Mouse (Mus musculus) liver, adult 2 months (tissue): ENCODE results near the gene Gm8947. TPM values are rescaled to one million over a fixed set of nuclear protein-coding genes. Genes with fewer than 3 reads are reported as not detected.

Experiments used
- DNase-seq: peaks from one replicate; pipeline ENCODE4 v3.0.0-alpha.2; 2011; ENCODE audit warnings: low read depth, low spot score; ENCODE audit errors: extremely low read depth
- H3K27ac ChIP-seq: fragments of 200-500 bp; replicated peaks from 2 replicates; pipeline ENCODE4 v1.5.1; 2012; ENCODE audit warnings: low read depth, mild to moderate bottlenecking, control low read depth, inconsistent platforms, low read length; ENCODE audit not compliant: insufficient read depth
- H3K27me3 ChIP-seq: fragments of 200-500 bp; 2 replicates; pipeline ENCODE4 v1.6.1; 2012; ENCODE audit warnings: mild to moderate bottlenecking, moderate library complexity, low read length, inconsistent platforms; ENCODE audit not compliant: control insufficient read depth, insufficient read depth
- H3K36me3 ChIP-seq: fragments of 200-500 bp; 2 replicates; pipeline ENCODE4 v1.6.1; 2012; ENCODE audit warnings: low read length, inconsistent platforms; ENCODE audit not compliant: control insufficient read depth, insufficient read depth
- H3K4me1 ChIP-seq: fragments of 200-500 bp; 2 replicates; pipeline ENCODE4 v1.6.1; 2011; ENCODE audit warnings: low read length; ENCODE audit not compliant: control insufficient read depth, insufficient read depth
- H3K4me3 ChIP-seq: fragments of 200-500 bp; 2 replicates; pipeline ENCODE4 v1.5.1; 2011; ENCODE audit warnings: low read depth, mild to moderate bottlenecking, control low read depth, low read length, moderate library complexity; ENCODE audit not compliant: insufficient read depth
- H3K79me2 ChIP-seq: fragments of 200-500 bp; 2 replicates; pipeline ENCODE4 v1.6.1; 2012; ENCODE audit warnings: inconsistent platforms, mild to moderate bottlenecking, low read length, moderate library complexity; ENCODE audit not compliant: control insufficient read depth, insufficient read depth
- H3K9ac ChIP-seq: fragments of 200-500 bp; 2 replicates; pipeline ENCODE4 v1.6.1; 2012; ENCODE audit warnings: low read depth, mild to moderate bottlenecking, control low read depth, inconsistent platforms, low read length
- CTCF ChIP-seq: fragments of 200-500 bp; IDR thresholded peaks from 2 replicates; pipeline ENCODE4 v1.5.1; 2011; ENCODE audit warnings: low read depth, low read length, control low read depth
- POLR2A ChIP-seq: fragments of 200-500 bp; IDR thresholded peaks from 2 replicates; pipeline ENCODE4 v1.6.1; 2011; ENCODE audit warnings: low read length, control low read depth; ENCODE audit not compliant: insufficient read depth; ENCODE audit errors: extremely low read depth
- WGBS: fragments of 180-500 bp; shearing (Covaris S2); methylation state at CpG from one replicate; pipeline ENCODE4 v1.1.7; 2018; 5-methylcytosine and 5-hydroxymethylcytosine counted together
- polyA plus RNA-seq: library from polyadenylated mRNA; depleted of rRNA; stranded (reverse); fragments of >200 nt; gene quantifications from 2 replicates; pipeline ENCODE4 v1.2.3, GENCODE M21; 2012; rRNA removed
- total RNA-seq: library from RNA; depleted of rRNA; stranded (reverse); fragments of >200 nt; gene quantifications from 2 replicates; pipeline ENCODE4 v1.2.3, GENCODE M21; 2014; rRNA removed

The Gm8947 gene
- total and polyA plus RNA-seq, 2 experiments = not detected

GRCm38 (mm10) chr1:151235574-151235973 is 43.4 kb downstream of the Gm8947 start:
- WGBS = 84% methylated on average over 2 of the region's 2 CpGs
- no peak for TF ChIP-seq CTCF
- TF ChIP-seq POLR2A = no peak
- no peaks in the 10 kb centered on the region for H3K36me3 ChIP-seq
- no peak overlapping the region for H3K9ac ChIP-seq
- no peaks in the 10 kb centered on the region for H3K27me3 ChIP-seq
- no peak overlapping the region for H3K27ac ChIP-seq
- no peaks in the 10 kb centered on the region for H3K4me1 ChIP-seq
- H3K4me3 ChIP-seq = no peak overlapping the region
- H3K79me2 ChIP-seq = no peaks in the 10 kb centered on the region
- no peak for DNase-seq

DNA sequence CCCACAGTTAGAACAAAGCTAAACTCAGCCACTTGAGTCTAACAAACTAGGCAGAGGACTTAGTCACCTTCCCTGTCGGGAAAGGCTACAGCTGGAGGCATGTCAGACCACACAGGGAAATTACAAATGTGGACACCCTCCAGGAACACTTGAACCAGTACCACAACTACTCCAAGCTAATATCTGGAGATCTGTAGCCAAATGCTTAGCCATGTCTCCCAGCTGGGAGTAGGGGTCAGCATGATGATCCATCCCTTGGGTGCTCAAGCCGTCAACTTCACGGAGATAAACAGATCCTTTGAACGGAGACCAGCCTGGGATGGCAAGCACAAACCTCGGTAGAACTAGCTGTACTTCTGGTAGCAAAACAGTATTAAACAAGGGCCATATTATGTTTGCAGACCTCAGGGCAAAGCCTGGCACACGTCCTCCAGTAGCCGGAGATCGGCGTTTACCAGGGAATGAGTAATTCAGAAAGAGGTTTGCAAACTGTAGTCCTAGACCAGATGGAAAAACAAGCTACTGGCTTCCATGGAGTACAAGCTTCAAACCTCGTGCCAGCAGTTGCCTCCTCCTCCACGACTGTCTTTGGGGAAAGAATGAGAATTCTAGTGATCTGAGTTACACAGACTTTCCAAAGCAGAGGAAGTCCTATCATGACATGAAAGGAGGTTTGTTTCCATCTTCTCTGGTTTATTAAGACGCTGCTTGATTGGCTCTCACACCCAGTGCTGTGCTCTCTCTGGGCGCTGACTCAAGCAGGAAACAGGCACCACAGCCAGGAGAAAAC is 44.2 kb downstream of the Gm8947 start:
- TF ChIP-seq POLR2A = no peak
- Histone ChIP-seq H3K9ac (no peak overlapping the region), H3K27ac (no peak overlapping the region), H3K4me3 (no peak overlapping the region), H3K27me3 (no peaks in the 10 kb centered on the region), H3K79me2 (no peaks in the 10 kb centered on the region), H3K36me3 (no peaks in the 10 kb centered on the region), H3K4me1 (no peaks in the 10 kb centered on the region)
- DNase-seq = no peak
- 75% methylated on average over 13 of the region's 13 CpGs for WGBS

GRCm38 (mm10) chr1:151237780-151238179 is 45.6 kb downstream of the Gm8947 start:
- H3K27ac ChIP-seq = no peak overlapping the region
- H3K79me2 ChIP-seq = no peaks in the 10 kb centered on the region
- H3K4me1 ChIP-seq = no peaks in the 10 kb centered on the region
- no peaks in the 10 kb centered on the region for H3K36me3 ChIP-seq
- H3K27me3 ChIP-seq = no peaks in the 10 kb centered on the region
- 87% methylated on average over 3 of the region's 3 CpGs for WGBS
- H3K9ac ChIP-seq = no peak overlapping the region
- no peak overlapping the region for H3K4me3 ChIP-seq
- TF ChIP-seq POLR2A (no peak), CTCF (no peak)
- DNase-seq = no peak

- Histone ChIP-seq H3K9ac (no peak overlapping the region), H3K4me1 (no peaks in the 10 kb centered on the region; the same call in none of the 2 replicates), H3K27ac (no peak overlapping the region), H3K4me3 (no peak overlapping the region), H3K27me3 (no peaks in the 10 kb centered on the region), H3K36me3 (no peaks in the 10 kb centered on the region), H3K79me2 (no peaks in the 10 kb centered on the region)
- peak; percentile 84 for DNase-seq
- 58% methylated on average over 4 of the region's 4 CpGs for WGBS
- no peak for TF ChIP-seq POLR2A
- no peak for TF ChIP-seq CTCF
Observed at GRCm38 (mm10) chr1:151243332-151243731, 51.2 kb downstream of the Gm8947 start.

Other genes with a start within 250 kb of the Gm8947 start
- gene Hmcn1, start 198.9 kb upstream of the Gm8947 start, total RNA-seq = 2.7 and 4.5 TPM in 2 replicates
- 0.80 and 1.0 TPM in 2 replicates for gene Hmcn1, start 198.9 kb upstream of the Gm8947 start, polyA plus RNA-seq
- gene Gm47985, start 9.8 kb upstream of the Gm8947 start, total RNA-seq = not detected in 2 replicates
- not detected in 2 replicates for gene Gm47985, start 9.8 kb upstream of the Gm8947 start, polyA plus RNA-seq
- gene Gm47995, start 6.1 kb downstream of the Gm8947 start, total RNA-seq = not detected in 2 replicates
- gene Gm47995, start 6.1 kb downstream of the Gm8947 start, polyA plus RNA-seq = not detected in 2 replicates
- not detected in 2 replicates for gene 3110040M04Rik, start 11.7 kb downstream of the Gm8947 start, total RNA-seq
- not detected in 2 replicates for gene 3110040M04Rik, start 11.7 kb downstream of the Gm8947 start, polyA plus RNA-seq
- gene Gm47996, start 17.8 kb downstream of the Gm8947 start, total RNA-seq = not detected in 2 replicates
- gene Gm47996, start 17.8 kb downstream of the Gm8947 start, polyA plus RNA-seq = not detected in 2 replicates
- 105 and 111 TPM in 2 replicates for gene Ivns1abp, start 152.1 kb downstream of the Gm8947 start, total RNA-seq
- gene Ivns1abp, start 152.1 kb downstream of the Gm8947 start, polyA plus RNA-seq = 11.4 and 16.7 TPM in 2 replicates
- 20.2 and 27.0 TPM in 2 replicates for gene Swt1, start 236.1 kb downstream of the Gm8947 start, total RNA-seq
- 2.5 and 6.8 TPM in 2 replicates for gene Swt1, start 236.1 kb downstream of the Gm8947 start, polyA plus RNA-seq
- gene Trmt1l, start 236.2 kb downstream of the Gm8947 start, total RNA-seq = 15.9 TPM in 2 replicates
- gene Trmt1l, start 236.2 kb downstream of the Gm8947 start, polyA plus RNA-seq = 8.3 and 9.6 TPM in 2 replicates